ENCODE assay signal across 8 mouse cellular contexts in genomic region chr7:30309395-30310129, GRCm38 (mm10). TPM values are rescaled to one million over a fixed set of nuclear protein-coding genes. Genes with fewer than 3 reads are reported as not detected.
DNase-seq lines count a peak whose midpoint lies in the region; ATAC-seq and TF ChIP-seq lines count a peak whose summit lies in the region.
"Had no signal": no experiment of that assay in that cellular context is flagged by ENCODE, and none has a peak within 500 bp of the region (broad histone marks: within the 10 kb centered on the region; RNA-seq: fewer than 3 reads in every experiment).

No protein-coding gene starts in this region.

- WGBS in lung, postnatal 0 days, result 63% methylated on average over 15 of the region's 15 CpGs
- 72% methylated on average over 15 of the region's 15 CpGs for WGBS in forebrain, embryonic 13.5 days
- WGBS in limb, embryonic 13.5 days, result 60% methylated on average over 15 of the region's 15 CpGs
- 56% methylated on average over 15 of the region's 15 CpGs for WGBS in stomach, embryonic 15.5 days

- no peaks in the 10 kb centered on the region for H3K36me3 ChIP-seq in lung, postnatal 0 days (ENCODE audit: insufficient read depth, low read length)
- H3K36me3 ChIP-seq in forebrain, embryonic 13.5 days (ENCODE audit: poor library complexity, severe bottlenecking), result peaks cover 37% of the 10 kb centered on the region
- H3K36me3 ChIP-seq in limb, embryonic 13.5 days, result peaks cover 53% of the 10 kb centered on the region
- H3K36me3 ChIP-seq in stomach, embryonic 15.5 days, result no peaks in the 10 kb centered on the region

- H3K9me3 ChIP-seq in lung, postnatal 0 days (ENCODE audit: low read length), result no peaks in the 10 kb centered on the region
- no peaks in the 10 kb centered on the region for H3K9me3 ChIP-seq in forebrain, embryonic 13.5 days (replicated peaks)
- H3K9me3 ChIP-seq in limb, embryonic 13.5 days, result no peaks in the 10 kb centered on the region
- no peaks in the 10 kb centered on the region for H3K9me3 ChIP-seq in stomach, embryonic 15.5 days

- H3K4me2 ChIP-seq in lung, postnatal 0 days (replicated peaks; ENCODE audit: low read depth, low read length), result peak overlapping the region; percentile 80
- peak overlapping the region; percentile 90 for H3K4me2 ChIP-seq in forebrain, embryonic 13.5 days
- H3K4me2 ChIP-seq in limb, embryonic 13.5 days (replicated peaks), result peak overlapping the region; percentile 89
- peak overlapping the region; percentile 85 for H3K4me2 ChIP-seq in stomach, embryonic 15.5 days

- no peaks in the 10 kb centered on the region for H3K27me3 ChIP-seq in lung, postnatal 0 days (replicated peaks; ENCODE audit: insufficient read depth, low read length)
- no peaks in the 10 kb centered on the region for H3K27me3 ChIP-seq in forebrain, embryonic 13.5 days
- no peaks in the 10 kb centered on the region for H3K27me3 ChIP-seq in limb, embryonic 13.5 days
- no peaks in the 10 kb centered on the region for H3K27me3 ChIP-seq in stomach, embryonic 15.5 days (replicated peaks)

- peak overlapping the region; percentile 30; the same call in 1 of the 2 replicates for H3K9ac ChIP-seq in lung, postnatal 0 days (replicated peaks; ENCODE audit: low read depth)
- H3K9ac ChIP-seq in forebrain, embryonic 13.5 days, result peak overlapping the region; percentile 83
- peak overlapping the region; percentile 76 for H3K9ac ChIP-seq in limb, embryonic 13.5 days
- peak overlapping the region; percentile 35 for H3K9ac ChIP-seq in stomach, embryonic 15.5 days

- H3K27ac ChIP-seq in lung, postnatal 0 days (ENCODE audit: low read length), result peak overlapping the region; percentile 33
- H3K27ac ChIP-seq in forebrain, embryonic 13.5 days, result no peak overlapping the region
- peak overlapping the region; percentile 23; the same call in 1 of the 2 replicates for H3K27ac ChIP-seq in limb, embryonic 13.5 days
- peak overlapping the region; percentile 36; the same call in 1 of the 2 replicates for H3K27ac ChIP-seq in stomach, embryonic 15.5 days

- peaks cover 6% of the 10 kb centered on the region; the same call in 1 of the 2 replicates for H3K4me1 ChIP-seq in lung, postnatal 0 days (ENCODE audit: insufficient read depth, low read depth, low read length)
- H3K4me1 ChIP-seq in forebrain, embryonic 13.5 days, result peaks cover 20% of the 10 kb centered on the region
- peaks cover 23% of the 10 kb centered on the region for H3K4me1 ChIP-seq in limb, embryonic 13.5 days
- peaks cover 19% of the 10 kb centered on the region; the same call in 1 of the 2 replicates for H3K4me1 ChIP-seq in stomach, embryonic 15.5 days

- DNase-seq in lung, postnatal 0 days (ENCODE audit: low spot score), result no peak
- no peak for DNase-seq in lung, postnatal 25 days (ENCODE audit: low spot score)
- DNase-seq in frontal cortex, postnatal 36 days (ENCODE audit: low spot score in 2 of 2), result no peak
- no peak for DNase-seq in urinary bladder, postnatal 10 days (ENCODE audit: low spot score)
- DNase-seq: lung, postnatal 10 days had no signal

- no peak for ATAC-seq in lung, postnatal 0 days
- no peak for ATAC-seq in forebrain, embryonic 13.5 days
- ATAC-seq in limb, embryonic 13.5 days (ENCODE audit: low FRiP score, low read depth), result no peak
- no peak for ATAC-seq in stomach, embryonic 15.5 days (ENCODE audit: insufficient read depth, low FRiP score, low read depth)

- H3K4me3 ChIP-seq in lung, postnatal 0 days (ENCODE audit: low read depth, low read length), result peak overlapping the region; percentile 55
- H3K4me3 ChIP-seq in forebrain, embryonic 13.5 days, result peak overlapping the region; percentile 71
- H3K4me3 ChIP-seq in limb, embryonic 13.5 days, result peak overlapping the region; percentile 68
- H3K4me3 ChIP-seq in stomach, embryonic 15.5 days (replicated peaks), result peak overlapping the region; percentile 67

- TF ChIP-seq EP300 in lung, postnatal 0 days (IDR thresholded peaks at IDR 0.05), result no peak

- TF ChIP-seq CTCF in lung, postnatal 0 days (IDR thresholded peaks at IDR 0.05), result no peak

RNA-seq across cellular contexts. Expression of gene Alkbh6, which starts 1.0 kb away (rescaled TPM):
- polyA plus RNA-seq in lung, postnatal 0 days (2015; fragmentation: Nextera tagmentation; extraction: Ambion mirVana), result 60.6 and 78.2 TPM in 2 replicates
- 101 and 102 TPM in 2 replicates for polyA plus RNA-seq in forebrain, embryonic 13.5 days (2015; fragmentation: Nextera tagmentation; extraction: Ambion mirVana)
- 94.2 and 99.2 TPM in 2 replicates for polyA plus RNA-seq in limb, embryonic 13.5 days (2015; fragmentation: Nextera tagmentation; extraction: Ambion mirVana)
- polyA plus RNA-seq in stomach, embryonic 15.5 days (2015; fragmentation: Nextera tagmentation; extraction: Ambion mirVana), result 63.2 and 72.3 TPM in 2 replicates

RNA-seq across cellular contexts. Expression of gene Syne4, which starts 5.0 kb away (rescaled TPM):
- 13.1 and 17.2 TPM in 2 replicates for polyA plus RNA-seq in lung, postnatal 0 days (2015; fragmentation: Nextera tagmentation; extraction: Ambion mirVana)
- polyA plus RNA-seq in forebrain, embryonic 13.5 days (2015; fragmentation: Nextera tagmentation; extraction: Ambion mirVana), result 9.2 and 12.7 TPM in 2 replicates
- polyA plus RNA-seq in limb, embryonic 13.5 days (2015; fragmentation: Nextera tagmentation; extraction: Ambion mirVana), result 89.9 and 90.4 TPM in 2 replicates
- 65.2 and 73.8 TPM in 2 replicates for polyA plus RNA-seq in stomach, embryonic 15.5 days (2015; fragmentation: Nextera tagmentation; extraction: Ambion mirVana)

RNA-seq across cellular contexts. Expression of gene E130208F15Rik, which starts 12.0 kb away (rescaled TPM):
- not detected in 2 replicates for polyA plus RNA-seq in lung, postnatal 0 days (2015; fragmentation: Nextera tagmentation; extraction: Ambion mirVana)
- polyA plus RNA-seq in forebrain, embryonic 13.5 days (2015; fragmentation: Nextera tagmentation; extraction: Ambion mirVana), result not detected in 2 replicates
- polyA plus RNA-seq in limb, embryonic 13.5 days (2015; fragmentation: Nextera tagmentation; extraction: Ambion mirVana), result 0.95 and 1.2 TPM in 2 replicates
- polyA plus RNA-seq in stomach, embryonic 15.5 days (2015; fragmentation: Nextera tagmentation; extraction: Ambion mirVana), result 2.4 and 2.6 TPM in 2 replicates

RNA-seq across cellular contexts. Expression of gene Sdhaf1, which starts 14.1 kb away (rescaled TPM):
- 17.6 and 20.0 TPM in 2 replicates for polyA plus RNA-seq in lung, postnatal 0 days (2015; fragmentation: Nextera tagmentation; extraction: Ambion mirVana)
- polyA plus RNA-seq in forebrain, embryonic 13.5 days (2015; fragmentation: Nextera tagmentation; extraction: Ambion mirVana), result 24.2 and 24.7 TPM in 2 replicates
- 20.0 and 22.4 TPM in 2 replicates for polyA plus RNA-seq in limb, embryonic 13.5 days (2015; fragmentation: Nextera tagmentation; extraction: Ambion mirVana)
- polyA plus RNA-seq in stomach, embryonic 15.5 days (2015; fragmentation: Nextera tagmentation; extraction: Ambion mirVana), result 14.3 and 16.1 TPM in 2 replicates

RNA-seq across cellular contexts. Expression of gene Clip3, which starts 18.0 kb away (rescaled TPM):
- polyA plus RNA-seq in lung, postnatal 0 days (2015; fragmentation: Nextera tagmentation; extraction: Ambion mirVana), result 4.3 and 5.0 TPM in 2 replicates
- polyA plus RNA-seq in forebrain, embryonic 13.5 days (2015; fragmentation: Nextera tagmentation; extraction: Ambion mirVana), result 88.8 and 91.4 TPM in 2 replicates
- 51.2 and 51.5 TPM in 2 replicates for polyA plus RNA-seq in limb, embryonic 13.5 days (2015; fragmentation: Nextera tagmentation; extraction: Ambion mirVana)
- 23.2 and 26.6 TPM in 2 replicates for polyA plus RNA-seq in stomach, embryonic 15.5 days (2015; fragmentation: Nextera tagmentation; extraction: Ambion mirVana)

Comparison
In these comparisons a context has a peak if more than half of its experiments do, and no peak if none do; other contexts are left out.
1. H3K9ac ChIP-seq: peak in every context shown above with its lines; median percentile 83 in forebrain, embryonic 13.5 days; 76 in limb, embryonic 13.5 days; 35 in stomach, embryonic 15.5 days; 30 in lung, postnatal 0 days.